Mouse (Mus musculus): ENCODE data around the gene Samd8. TPM values are rescaled to one million over a fixed set of nuclear protein-coding genes. Genes with fewer than 3 reads are reported as not detected.
A peak's percentile ranks its signal among the peaks of the same experiment; 100 is the strongest.

Gene Samd8
- total RNA-seq, 2 experiments from 2014 or later, result 28.4 to 28.9 TPM

DNA sequence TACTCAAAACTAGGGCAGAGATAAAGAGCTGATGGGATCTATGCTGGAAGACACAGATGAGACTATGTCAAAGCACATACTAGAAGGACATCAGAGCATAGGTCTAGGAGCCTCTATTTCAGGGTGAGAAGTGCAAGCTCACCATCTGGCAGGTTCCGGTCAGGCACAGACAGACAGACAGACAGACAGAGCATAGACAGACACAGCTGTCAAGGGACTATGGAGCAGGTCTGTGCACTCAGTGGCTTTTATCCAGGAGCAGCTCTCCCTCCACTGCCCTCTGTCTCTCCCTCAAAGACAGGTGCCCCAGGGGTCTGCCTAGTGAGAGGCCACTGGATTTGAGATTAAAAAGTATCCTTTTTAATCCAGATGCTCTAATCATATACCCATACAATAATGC is 6.2 kb upstream of the Samd8 start:
- intact Hi-C loops (cut with DNase I), result loop anchor here (5.0 kb wide), 3 partner anchors 132 to 622 kb away; no protein-coding TSS in a partner anchor
- DNase-seq, result no peak

DNA sequence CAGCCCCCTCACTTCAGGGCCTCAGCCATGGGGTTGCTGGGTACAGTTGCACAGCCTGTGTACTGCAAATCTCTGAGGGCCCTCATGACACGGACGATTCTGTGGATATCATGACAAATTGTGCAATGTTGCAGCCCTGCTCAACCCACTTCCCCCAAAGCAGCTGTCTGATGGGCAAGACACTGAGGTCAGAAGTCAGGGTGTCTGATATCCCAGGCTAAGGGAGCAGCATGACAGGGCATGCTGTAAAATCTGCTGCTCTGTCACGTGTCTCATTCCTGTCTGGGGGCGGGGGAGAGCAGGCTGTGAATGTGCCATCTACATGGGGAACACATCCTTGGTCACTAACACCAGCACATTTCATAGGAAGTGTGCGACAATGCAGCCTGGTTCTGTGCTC is 5.2 kb upstream of the Samd8 start:
- no peak for DNase-seq
- intact Hi-C loops (cut with DNase I), result no loop called here

GRCm38 (mm10) chr14:21746251-21746650 is 4.1 kb upstream of the Samd8 start:
- DNase-seq, result no peak
- intact Hi-C loops (cut with DNase I), result no loop called here

- DNase-seq, result no peak
- intact Hi-C loops (cut with DNase I), result no loop called here
Observed at GRCm38 (mm10) chr14:21746846-21747245, 3.5 kb upstream of the Samd8 start.

DNA sequence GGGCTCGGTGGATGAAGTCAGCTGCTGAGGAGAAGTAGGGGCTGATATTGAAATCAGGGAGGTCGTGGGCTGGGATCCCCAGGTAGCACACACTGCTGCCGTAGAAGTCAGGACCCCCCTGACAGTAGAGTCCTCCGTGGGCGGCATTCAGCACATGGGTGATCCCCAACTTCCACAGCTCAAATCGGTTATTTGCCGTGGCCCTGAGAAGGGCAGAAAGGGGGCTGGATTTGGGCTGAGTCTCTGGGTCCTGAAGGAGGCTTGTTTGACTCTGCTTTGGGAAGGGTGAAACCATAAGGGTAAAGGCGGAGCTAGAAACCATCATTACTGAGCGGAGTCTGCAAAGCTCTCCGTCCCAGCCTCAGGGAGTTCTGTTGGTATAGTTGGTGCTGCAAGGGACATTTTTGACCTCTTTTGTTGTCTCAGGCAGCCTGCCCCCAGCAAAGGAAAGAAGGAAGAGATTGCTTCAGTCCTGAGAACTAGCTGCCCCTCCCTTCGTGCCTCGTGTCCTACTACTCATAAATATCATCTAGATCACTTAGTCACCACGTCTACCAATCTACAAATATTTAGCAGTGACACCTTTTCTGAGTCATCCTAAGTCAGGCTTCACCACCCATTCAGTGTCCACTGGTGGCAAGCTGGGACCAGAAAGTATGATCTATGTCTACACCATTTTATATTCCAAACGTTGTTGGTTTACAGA is 2.7 kb upstream of the Samd8 start:
- no peak for DNase-seq
- intact Hi-C loops (cut with DNase I), result no loop called here

DNA sequence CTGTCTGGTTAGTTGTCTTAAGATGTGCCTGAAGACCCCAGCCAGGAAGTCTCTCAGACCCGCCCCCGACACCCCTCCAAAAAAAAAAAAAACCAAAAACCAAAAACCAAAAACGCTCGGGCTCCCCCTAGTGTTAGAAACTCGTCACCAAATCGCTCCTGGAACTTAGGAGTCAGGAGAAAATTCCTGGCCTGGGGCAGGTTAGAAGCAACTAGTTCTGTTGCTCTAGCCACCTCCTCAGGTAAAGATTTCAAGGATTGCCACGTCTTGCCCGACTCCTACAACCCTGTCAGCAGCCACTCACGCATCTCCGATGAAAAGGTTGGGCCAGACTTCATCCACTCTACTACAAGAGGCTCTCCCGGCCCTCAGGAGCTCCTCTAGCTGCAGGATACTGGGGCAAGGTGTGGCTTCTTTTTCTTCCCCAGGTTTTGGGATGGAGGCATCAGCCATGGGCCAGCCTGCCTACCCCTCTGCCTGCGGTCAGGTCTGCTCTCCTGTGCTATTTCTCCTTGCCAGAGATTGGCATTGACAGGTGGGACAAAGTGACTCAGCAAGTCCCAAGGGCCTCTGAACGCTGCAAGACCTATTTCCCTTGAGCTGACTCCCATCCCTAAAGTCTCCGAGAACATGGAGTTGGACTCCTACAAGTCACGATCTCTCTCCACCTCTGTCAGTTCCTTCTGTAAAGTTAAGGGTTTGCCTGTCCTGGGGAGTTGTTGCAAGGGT is 2.0 kb upstream of the Samd8 start:
- peak; percentile 54 to 70 for DNase-seq
- intact Hi-C loops (cut with DNase I), result no loop called here

GRCm38 (mm10) chr14:21750881-21751542 is 681 bp downstream of the Samd8 start, which contains the start of gene Dusp13:
Dusp13 (minus strand) TSS chr14:21751181.
- intact Hi-C loops (cut with DNase I), result loop anchor here (2.0 to 5.0 kb wide), 2 partner anchors 98 to 249 kb away; partner anchors contain the start of gene Comtd1

GRCm38 (mm10) chr14:21752411-21752810 is 2.1 kb downstream of the Samd8 start:
- no peak for DNase-seq
- intact Hi-C loops (cut with DNase I), result loop anchor here (5.0 kb wide), 1 partner anchor 250 kb away; no protein-coding TSS in a partner anchor

More at GRCm38 (mm10) chr14:21750881-21751542, 681 bp downstream of the Samd8 start, which contains the start of gene Dusp13:
- peak; percentile 60 to 70 for DNase-seq

GRCm38 (mm10) chr14:21753367-21753766 is 3.0 kb downstream of the Samd8 start:
- DNase-seq, result no peak
- intact Hi-C loops (cut with DNase I), result loop anchor here (5.0 kb wide), 1 partner anchor 251 kb away; no protein-coding TSS in a partner anchor

DNA sequence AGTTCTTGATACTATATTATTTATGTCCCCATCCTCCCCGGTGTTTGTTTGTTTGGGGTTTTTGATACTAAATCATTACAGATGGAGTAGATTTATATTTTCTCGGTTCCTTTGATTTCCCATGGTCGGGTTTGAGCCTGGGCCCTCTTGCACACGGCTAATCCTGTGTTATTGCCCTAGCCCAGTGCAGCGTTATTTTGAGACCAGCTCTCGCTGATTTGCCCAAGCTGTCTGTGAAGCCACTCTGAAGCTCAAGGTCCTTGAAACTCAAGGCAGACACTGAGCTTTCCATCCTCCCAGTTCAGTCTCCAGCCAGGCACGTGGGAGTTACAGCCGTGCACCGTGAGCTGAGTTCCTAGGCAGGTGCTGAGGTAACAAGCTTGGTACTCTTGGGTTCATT is 11.2 kb downstream of the Samd8 start:
- no peak for DNase-seq
- intact Hi-C loops (cut with DNase I), result no loop called here

- DNase-seq, result no peak
- intact Hi-C loops (cut with DNase I), result no loop called here
Observed at GRCm38 (mm10) chr14:21763736-21764135, 13.4 kb downstream of the Samd8 start.

DNA sequence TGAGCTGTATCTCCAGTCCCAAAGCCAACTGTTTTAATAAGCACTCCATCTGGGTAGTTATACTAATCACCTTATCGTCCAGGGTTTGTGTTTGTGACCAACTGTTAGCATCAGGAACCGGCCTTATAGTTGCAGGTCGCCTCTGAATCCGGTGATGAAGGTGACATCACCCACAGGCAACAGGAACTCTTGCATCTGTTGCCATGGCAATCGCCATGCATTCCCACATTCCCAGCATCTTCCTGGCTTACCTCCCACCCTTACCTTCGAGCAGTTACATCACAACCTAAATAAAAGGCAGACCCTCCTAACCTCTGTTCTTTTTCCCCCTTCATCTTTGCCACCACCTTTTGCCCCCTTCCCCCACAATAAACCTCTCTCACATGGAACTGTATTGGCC is 14.3 kb downstream of the Samd8 start:
- DNase-seq, result no peak
- intact Hi-C loops (cut with DNase I), result no loop called here

GRCm38 (mm10) chr14:21765754-21766397 is 15.5 kb downstream of the Samd8 start:
- intact Hi-C loops (cut with DNase I), result no loop called here

GRCm38 (mm10) chr14:21766398-21766958 is 16.1 kb downstream of the Samd8 start:
- intact Hi-C loops (cut with DNase I), result no loop called here
- no peak for DNase-seq

More at GRCm38 (mm10) chr14:21765754-21766397, 15.5 kb downstream of the Samd8 start:
- DNase-seq, result no peak

DNA sequence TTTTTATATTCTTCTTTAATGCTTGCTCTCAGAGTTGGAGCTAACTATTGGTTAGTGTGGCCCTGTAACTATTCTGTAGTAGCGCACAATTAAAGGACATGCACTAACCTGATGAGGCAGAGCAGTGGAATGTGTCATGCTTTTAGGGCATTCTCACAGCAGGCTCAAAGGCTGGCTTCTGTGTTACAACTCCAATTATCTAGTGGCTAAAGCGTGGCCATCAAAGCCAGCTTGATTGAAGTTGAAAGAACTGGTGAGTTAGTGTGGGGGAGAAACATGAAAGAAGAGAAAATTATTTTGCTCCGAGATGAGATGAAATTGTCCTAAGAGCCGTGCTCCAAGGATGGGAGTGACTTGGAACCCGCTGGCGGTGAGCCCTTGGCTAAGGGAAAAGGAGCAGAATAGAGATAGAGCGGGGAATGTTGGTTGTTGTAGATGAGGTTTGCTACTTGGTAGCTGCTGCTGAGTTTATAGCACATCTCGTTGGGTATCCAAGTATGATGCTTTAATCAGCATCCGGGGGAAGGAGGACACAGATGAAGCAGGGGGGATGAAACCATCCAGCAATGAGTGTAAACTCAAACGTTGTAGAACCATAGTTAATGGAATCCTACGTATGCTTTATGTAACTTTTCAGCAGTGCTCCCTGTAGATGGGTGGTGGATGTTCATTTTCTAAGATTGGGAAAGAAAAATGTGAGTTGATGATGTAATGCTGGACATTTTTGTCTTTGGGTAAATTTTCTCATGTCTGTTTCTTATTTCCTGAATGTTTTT is 22.4 kb downstream of the Samd8 start:
- intact Hi-C loops (cut with DNase I), result no loop called here
- DNase-seq, result peak in 1 of 2 experiments; percentile 19

DNA sequence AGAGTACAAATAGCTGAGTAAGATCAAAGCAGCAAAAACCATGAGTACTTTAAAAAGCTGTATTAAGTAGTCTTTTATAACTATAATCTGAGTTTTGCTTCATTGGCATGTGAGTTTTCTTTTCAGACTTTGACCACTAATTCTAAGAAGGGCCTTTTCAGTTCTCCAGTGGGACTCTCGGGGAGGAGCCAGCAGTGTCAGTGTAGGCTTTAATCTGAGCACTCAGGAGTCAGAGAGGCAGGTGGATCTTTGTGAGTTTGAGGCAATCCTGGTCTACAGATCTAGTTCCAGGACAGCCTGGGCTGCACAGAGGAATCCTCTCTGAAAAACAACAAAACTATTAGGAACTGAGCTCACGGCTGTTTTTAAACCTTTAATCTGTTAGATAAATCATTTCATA is 23.6 kb downstream of the Samd8 start:
- DNase-seq, result no peak
- intact Hi-C loops (cut with DNase I), result no loop called here

DNA sequence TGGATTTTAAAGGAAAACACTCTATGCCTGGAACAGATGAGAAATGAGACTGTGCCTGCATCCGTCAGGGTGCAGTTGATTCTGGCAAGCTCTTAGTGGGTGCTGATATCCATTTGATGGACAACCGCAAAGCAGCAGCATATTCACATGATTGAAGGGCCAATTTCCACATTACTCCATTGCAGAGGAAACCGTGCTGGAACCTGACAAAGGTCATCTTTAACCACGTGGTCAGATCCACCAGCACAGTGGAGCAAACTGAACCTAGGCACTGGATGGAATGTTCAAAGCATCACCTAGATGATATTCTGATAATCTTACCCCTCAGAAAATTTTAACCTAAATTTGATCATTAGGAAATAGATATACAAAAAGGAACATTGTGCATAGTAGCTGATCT is 25.9 kb downstream of the Samd8 start:
- intact Hi-C loops (cut with DNase I), result no loop called here

GRCm38 (mm10) chr14:21786500-21786899 is 36.2 kb downstream of the Samd8 start:
- intact Hi-C loops (cut with DNase I), result no loop called here
- DNase-seq, result no peak

More for the DNA sequence above, 25.9 kb downstream of the Samd8 start:
- no peak for DNase-seq

DNA sequence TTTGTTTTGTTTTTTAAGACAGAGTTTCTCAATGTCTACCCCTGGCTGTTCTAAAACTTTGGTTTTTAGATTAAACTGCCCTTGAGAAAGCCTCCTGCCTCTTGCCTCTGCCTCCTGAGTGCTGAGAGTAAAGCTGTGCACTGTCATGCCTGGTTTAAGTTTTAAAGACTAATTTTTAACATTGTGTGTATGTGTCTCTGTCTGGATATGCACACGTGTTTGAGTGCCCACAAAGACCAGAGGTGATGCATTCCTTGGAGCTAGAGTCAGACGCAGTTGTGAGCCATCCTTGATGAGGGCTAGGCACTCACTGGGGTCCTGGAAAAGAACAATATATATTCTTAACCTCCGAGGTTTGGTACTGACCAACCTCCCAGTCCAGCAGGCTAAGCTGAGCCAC is 37.0 kb downstream of the Samd8 start:
- intact Hi-C loops (cut with DNase I), result no loop called here

GRCm38 (mm10) chr14:21788121-21788520 is 37.8 kb downstream of the Samd8 start:
- DNase-seq, result no peak

More for the DNA sequence above, 37.0 kb downstream of the Samd8 start:
- DNase-seq, result no peak

More at GRCm38 (mm10) chr14:21788121-21788520, 37.8 kb downstream of the Samd8 start:
- intact Hi-C loops (cut with DNase I), result no loop called here

Measured in heart, postnatal 36 days (tissue).